Mouse (Mus musculus) midbrain, embryonic 16.5 days (tissue): ENCODE measurements around the gene Olfr823. TPM values are rescaled to one million over a fixed set of nuclear protein-coding genes. Genes with fewer than 3 reads are reported as not detected.
"Not testable (repeated sequence)": the region's sequence is repeated elsewhere in the genome, so short reads cannot be mapped to it uniquely, and the experiment has no call there.

Experiments used
- ATAC-seq: fragments of 200-750 bp; cut with Nextera tagmentation; 2 replicates; pipeline ENCODE4 v1.8.0; 2017; ENCODE audit warnings: moderate TSS enrichment
- H3K27ac ChIP-seq: fragments of 300-500 bp; sonication (generic); 2 replicates; pipeline ENCODE4 v1.5.1; 2014; ENCODE audit warnings: mild to moderate bottlenecking, low read length, mixed read lengths
- H3K27me3 ChIP-seq: fragments of 300-500 bp; sonication (generic); 2 replicates; pipeline ENCODE4 v1.6.1; 2014; ENCODE audit warnings: low read depth, low read length, mixed read lengths; ENCODE audit not compliant: control insufficient read depth, insufficient read depth
- H3K36me3 ChIP-seq: fragments of 300-500 bp; sonication (generic); 2 replicates; pipeline ENCODE4 v1.6.1; 2014; ENCODE audit warnings: mild to moderate bottlenecking, low read length, moderate library complexity, mixed read lengths; ENCODE audit not compliant: control insufficient read depth, insufficient read depth
- H3K4me1 ChIP-seq: fragments of 300-500 bp; sonication (generic); 2 replicates; pipeline ENCODE4 v1.6.1; 2014; ENCODE audit warnings: mild to moderate bottlenecking, low read length, mixed read lengths; ENCODE audit not compliant: control insufficient read depth, insufficient read depth
- H3K4me2 ChIP-seq: fragments of 300-500 bp; sonication (generic); 2 replicates; pipeline ENCODE4 v1.6.1; 2014; ENCODE audit warnings: mild to moderate bottlenecking, low read length, mixed read lengths
- H3K4me3 ChIP-seq: fragments of 300-500 bp; sonication (generic); 2 replicates; pipeline ENCODE4 v1.5.1; 2014; ENCODE audit warnings: low read depth, mild to moderate bottlenecking, low read length, moderate library complexity, mixed read lengths
- H3K9ac ChIP-seq: fragments of 300-500 bp; sonication (generic); 2 replicates; pipeline ENCODE4 v1.6.1; 2014; ENCODE audit warnings: low read depth, low read length, mixed read lengths
- H3K9me3 ChIP-seq: fragments of 300-500 bp; sonication (generic); replicated peaks from 2 replicates; pipeline ENCODE4 v1.6.1; 2014; ENCODE audit warnings: mild to moderate bottlenecking, low read length, mixed read lengths; ENCODE audit not compliant: control insufficient read depth, poor library complexity, severe bottlenecking
- WGBS: fragments of 180-500 bp; shearing (Covaris S2); extraction: QIAGEN DNeasy Blood & Tissue Kit; methylation state at CpG from one replicate; pipeline ENCODE4 v1.1.7; 2014; 5-methylcytosine and 5-hydroxymethylcytosine counted together
- polyA plus RNA-seq: library from polyadenylated mRNA; unstranded; fragments of >200 nt; fragmentation: Nextera tagmentation; extraction: Ambion mirVana; gene quantifications from 2 replicates; pipeline ENCODE4 v1.2.1, GENCODE M21; 2015

Olfr823 gene
- polyA plus RNA-seq: not detected in 2 replicates

DNA sequence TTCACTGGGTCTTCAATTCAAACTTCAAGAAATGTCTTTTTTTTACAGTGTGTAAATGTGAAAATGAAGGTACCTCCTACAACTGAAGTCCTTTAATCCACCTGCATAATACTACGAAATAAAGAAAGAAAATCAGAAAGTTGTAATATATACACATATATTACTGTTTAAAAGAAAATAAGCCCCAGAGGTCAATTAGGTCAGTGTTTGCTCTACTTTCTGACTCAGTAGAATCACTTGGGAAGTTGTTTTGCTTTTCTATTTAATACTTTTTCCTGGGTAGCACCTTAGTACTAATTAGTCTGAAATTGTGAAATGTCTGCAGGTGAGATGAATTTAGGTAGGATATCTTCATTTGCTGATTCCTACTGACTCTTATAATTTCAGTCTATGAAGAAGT is at the start of gene Olfr823:
Gene Olfr823, minus strand, starts transcription at position 101 of the 400 bp plus-strand sequence.
- not testable (repeated sequence) for H3K9ac ChIP-seq, H3K4me2 ChIP-seq, H3K36me3 ChIP-seq, H3K4me3 ChIP-seq, H3K27me3 ChIP-seq, H3K27ac ChIP-seq, ATAC-seq, H3K9me3 ChIP-seq, H3K4me1 ChIP-seq
- 89% methylated on average over 1 of the region's 1 CpGs for WGBS

DNA sequence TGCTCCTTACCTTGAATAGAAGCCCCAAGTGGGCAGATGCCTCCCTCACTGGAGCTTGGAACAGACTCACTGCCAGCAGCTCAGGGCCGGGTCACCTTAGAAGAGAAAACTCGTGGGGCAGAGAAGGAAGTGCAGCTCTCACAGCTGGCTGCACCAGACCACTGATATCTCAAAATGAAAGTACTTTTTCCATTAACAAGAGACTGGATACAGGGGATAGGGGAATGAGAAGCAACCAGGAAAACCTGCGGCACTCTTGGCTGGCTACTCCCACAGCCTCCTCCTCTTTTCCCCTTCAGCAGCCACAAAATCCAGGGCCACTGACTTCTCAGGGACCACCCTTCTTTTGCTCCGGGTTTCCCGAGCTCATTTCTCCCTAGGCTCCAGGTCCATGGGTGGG is 28.9 kb upstream of the Olfr823 start:
- no peak overlapping the region for H3K27ac ChIP-seq
- ATAC-seq: no peak
- 88% methylated on average over 5 of the region's 5 CpGs for WGBS
- H3K9me3 ChIP-seq: no peaks in the 10 kb centered on the region
- no peaks in the 10 kb centered on the region for H3K36me3 ChIP-seq
- H3K4me2 ChIP-seq: no peak overlapping the region
- no peaks in the 10 kb centered on the region for H3K4me1 ChIP-seq
- no peaks in the 10 kb centered on the region for H3K27me3 ChIP-seq
- H3K4me3 ChIP-seq: no peak overlapping the region
- H3K9ac ChIP-seq: no peak overlapping the region

GRCm38 (mm10) chr10:130142481-130142880 is 27.3 kb upstream of the Olfr823 start:
- H3K36me3 ChIP-seq, H3K4me2 ChIP-seq, H3K27me3 ChIP-seq, H3K27ac ChIP-seq, ATAC-seq, H3K4me3 ChIP-seq, H3K4me1 ChIP-seq, H3K9me3 ChIP-seq, H3K9ac ChIP-seq: not testable (repeated sequence)
- 88% methylated on average over 5 of the region's 5 CpGs for WGBS

DNA sequence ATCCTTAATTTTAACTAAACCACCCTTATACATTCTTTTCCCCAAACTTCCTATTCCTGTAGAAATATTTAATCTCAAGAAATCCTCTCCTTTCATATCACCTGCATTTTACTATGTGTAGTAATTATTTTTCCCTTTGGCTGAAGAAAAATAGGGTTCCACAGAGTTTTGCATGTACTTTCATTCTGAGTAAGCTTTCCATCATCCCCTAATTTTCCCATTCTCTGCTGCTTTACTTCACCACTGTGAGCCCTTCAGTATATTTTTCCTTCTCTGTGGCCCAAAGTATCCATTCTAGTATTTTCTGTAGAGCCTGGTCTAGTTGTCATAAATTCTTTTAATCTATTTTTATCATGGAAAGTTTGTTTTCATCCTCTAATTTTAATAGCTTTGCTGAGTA is 19.6 kb upstream of the Olfr823 start:
- Histone ChIP-seq H3K27ac (no peak overlapping the region), H3K9ac (no peak overlapping the region), H3K9me3 (no peaks in the 10 kb centered on the region), H3K27me3 (no peaks in the 10 kb centered on the region), H3K36me3 (no peaks in the 10 kb centered on the region), H3K4me2 (no peak overlapping the region), H3K4me3 (no peak overlapping the region), H3K4me1 (no peaks in the 10 kb centered on the region)
- no peak for ATAC-seq

GRCm38 (mm10) chr10:130129900-130130299 is 14.7 kb upstream of the Olfr823 start, which contains the start of gene Olfr824:
TSS of gene Olfr824 (minus strand) at chr10:130130000.
- H3K4me1 ChIP-seq, H3K4me2 ChIP-seq, H3K9me3 ChIP-seq, H3K4me3 ChIP-seq, H3K36me3 ChIP-seq, H3K27ac ChIP-seq, ATAC-seq, H3K9ac ChIP-seq, H3K27me3 ChIP-seq: not testable (repeated sequence)

- not testable (repeated sequence) for H3K9ac ChIP-seq, H3K4me2 ChIP-seq, H3K36me3 ChIP-seq, H3K9me3 ChIP-seq, H3K4me3 ChIP-seq, ATAC-seq, H3K27ac ChIP-seq, H3K4me1 ChIP-seq, H3K27me3 ChIP-seq
- 50% methylated on average over 3 of the region's 3 CpGs for WGBS
Measured at GRCm38 (mm10) chr10:130116045-130116444, 862 bp upstream of the Olfr823 start.

- no peaks in the 10 kb centered on the region for H3K9me3 ChIP-seq
- H3K9ac ChIP-seq: no peak overlapping the region
- no peaks in the 10 kb centered on the region for H3K36me3 ChIP-seq
- H3K4me3 ChIP-seq: no peak overlapping the region
- no peaks in the 10 kb centered on the region for H3K4me1 ChIP-seq
- ATAC-seq: no peak
- no peak overlapping the region for H3K4me2 ChIP-seq
- no peaks in the 10 kb centered on the region for H3K27me3 ChIP-seq
- H3K27ac ChIP-seq: no peak overlapping the region
Measured at GRCm38 (mm10) chr10:130096104-130096503, 19.1 kb downstream of the Olfr823 start.

DNA sequence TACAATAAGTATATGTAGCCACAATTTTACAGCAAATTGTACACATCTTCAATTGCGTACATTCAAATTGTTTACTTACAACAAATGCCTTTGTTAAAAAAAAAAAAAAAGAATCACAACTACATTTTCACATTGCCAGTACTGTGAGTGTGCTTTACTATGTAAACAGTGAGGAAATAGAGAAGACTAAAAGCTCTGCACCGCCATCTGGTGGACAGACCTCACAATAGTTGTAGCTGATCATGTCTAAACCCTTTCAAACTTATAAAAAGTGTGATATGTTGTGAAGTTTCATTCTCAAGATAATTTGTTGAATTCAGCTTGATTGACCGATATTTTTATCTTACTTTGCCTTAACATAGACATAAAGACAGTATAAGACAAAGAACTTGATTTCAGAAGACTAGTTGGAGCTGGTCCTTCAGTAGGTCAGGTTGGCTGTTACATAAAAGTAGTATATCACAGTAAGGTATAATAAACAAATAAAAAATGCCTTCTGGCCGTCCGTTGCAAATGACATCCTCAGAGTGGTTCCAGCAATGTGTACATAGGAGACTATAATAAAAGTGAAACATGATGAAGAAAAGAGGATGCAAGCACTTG is 22.2 kb downstream of the Olfr823 start:
- H3K4me2 ChIP-seq: no peak overlapping the region
- H3K27ac ChIP-seq: no peak overlapping the region
- 27% methylated on average over 5 of the region's 5 CpGs for WGBS
- peak; percentile 81; the same call in 1 of the 2 replicates for ATAC-seq
- no peaks in the 10 kb centered on the region for H3K4me1 ChIP-seq
- H3K9ac ChIP-seq: no peak overlapping the region
- no peaks in the 10 kb centered on the region for H3K9me3 ChIP-seq
- H3K27me3 ChIP-seq: no peaks in the 10 kb centered on the region
- no peak overlapping the region for H3K4me3 ChIP-seq
- no peaks in the 10 kb centered on the region for H3K36me3 ChIP-seq

GRCm38 (mm10) chr10:130070910-130071309 is 44.3 kb downstream of the Olfr823 start, which contains the start of gene Olfr822:
TSS of gene Olfr822 (plus strand) at chr10:130071210.
- Histone ChIP-seq H3K4me3 (no peak within 1 kb of the TSS), H3K9ac (no peak within 1 kb of the TSS), H3K4me2 (no peak within 1 kb of the TSS), H3K36me3 (no peaks in the 10 kb centered on the region), H3K4me1 (no peaks in the 10 kb centered on the region), H3K27me3 (no peaks in the 10 kb centered on the region), H3K27ac (no peak within 1 kb of the TSS), H3K9me3 (no peaks in the 10 kb centered on the region)
- no peak for ATAC-seq
